Mouse (Mus musculus): ENCODE data around the gene Mta2.

DNA sequence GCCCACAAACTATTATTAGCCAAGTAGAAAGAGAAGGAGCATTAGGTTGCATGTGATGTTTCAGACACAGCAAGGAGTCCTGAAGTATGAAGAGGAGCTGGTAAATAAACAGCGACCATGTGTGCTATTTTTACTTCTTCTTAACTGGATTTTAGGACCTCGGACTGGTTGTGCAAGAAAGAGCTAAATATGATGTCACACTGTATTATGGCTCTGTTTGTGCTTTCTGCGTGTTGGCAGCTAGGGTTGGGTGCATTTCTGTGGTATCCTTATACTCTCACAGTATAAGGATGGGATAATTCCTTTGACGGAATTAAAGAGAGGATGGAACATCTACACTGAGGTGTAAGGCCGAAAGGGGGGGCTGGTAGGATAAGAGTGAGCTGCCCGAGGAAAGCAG is 3.6 kb downstream of the Mta2 start:
- no peak for TF ChIP-seq ELF1 (IDR thresholded peaks at IDR 0.05; ENCODE audit: low read depth, low read length)
- no peak for TF ChIP-seq SIN3A (IDR thresholded peaks at IDR 0.05; ENCODE audit: low read length)
- TF ChIP-seq CTCF (IDR thresholded peaks at IDR 0.05 in 2 of 3, conservative IDR thresholded peaks at IDR 0.05 in 1 of 3; ENCODE audit: control insufficient read depth in 1 of 3, insufficient read depth in 1 of 3, low read depth in 2 of 3, low read length in 3 of 3, poor library complexity in 1 of 3, severe bottlenecking in 1 of 3), result no peak
- TF ChIP-seq MAX (IDR thresholded peaks at IDR 0.05; ENCODE audit: low read length), result no peak
- no peak for TF ChIP-seq BHLHE40 (IDR thresholded peaks at IDR 0.05; ENCODE audit: borderline replicate concordance, low read depth, low read length)
